Mouse (Mus musculus): ENCODE measurements around the gene Gm7347. TPM values are rescaled to one million over a fixed set of nuclear protein-coding genes. Genes with fewer than 3 reads are reported as not detected.
"Not testable (repeated sequence)": the region's sequence is repeated elsewhere in the genome, so short reads cannot be mapped to it uniquely, and the experiment has no call there.

Gene Gm7347
- polyA plus RNA-seq (2012; ENCODE audit: insufficient read depth, insufficient read length, missing spikeins) = not detected in 2 replicates

DNA sequence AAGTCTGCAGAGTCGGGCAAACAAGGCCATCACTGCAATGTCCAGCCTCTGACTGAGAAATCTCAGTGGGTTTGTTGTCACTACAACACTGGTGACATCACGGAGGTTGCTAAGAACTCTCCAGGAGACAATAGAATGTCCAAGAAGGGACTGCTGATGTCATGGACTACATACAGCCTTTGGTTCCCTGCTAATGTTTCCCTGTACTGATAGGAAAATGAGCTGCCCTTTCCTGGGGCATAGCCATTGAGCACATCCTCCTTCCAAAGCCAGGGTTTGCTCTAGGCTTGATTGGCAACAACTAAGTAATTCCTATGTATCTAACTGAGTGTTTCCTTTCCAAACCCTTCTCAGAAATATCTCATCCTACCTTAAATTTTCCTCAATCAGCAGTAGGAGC is at the start of gene Gm7347:
TSS of gene Gm7347 (minus strand) at position 101 of the 400 bp plus-strand sequence.
- not testable (repeated sequence) for H3K4me1 ChIP-seq (ENCODE audit: control insufficient read depth, insufficient read depth, low read length); H3K4me3 ChIP-seq (ENCODE audit: insufficient read depth, low read length); H3K27ac ChIP-seq (ENCODE audit: insufficient read depth, low read depth, low read length)

DNA sequence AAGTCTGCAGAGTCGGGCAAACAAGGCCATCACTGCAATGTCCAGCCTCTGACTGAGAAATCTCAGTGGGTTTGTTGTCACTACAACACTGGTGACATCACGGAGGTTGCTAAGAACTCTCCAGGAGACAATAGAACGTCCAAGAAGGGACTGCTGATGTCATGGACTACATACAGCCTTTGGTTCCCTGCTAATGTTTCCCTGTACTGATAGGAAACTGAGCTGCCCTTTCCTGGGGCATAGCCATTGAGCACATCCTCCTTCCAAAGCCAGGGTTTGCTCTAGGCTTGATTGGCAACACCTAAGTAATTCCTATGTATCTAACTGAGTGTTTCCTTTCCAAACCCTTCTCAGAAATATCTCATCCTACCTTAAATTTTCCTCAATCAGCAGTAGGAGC is 46.9 kb upstream of the Gm7347 start, which contains the start of gene 5031410I06Rik:
TSS of gene 5031410I06Rik (minus strand) at position 101 of the 400 bp plus-strand sequence.
- not testable (repeated sequence) for H3K4me3 ChIP-seq (ENCODE audit: insufficient read depth, low read length); H3K27ac ChIP-seq (ENCODE audit: insufficient read depth, low read depth, low read length); H3K4me1 ChIP-seq (ENCODE audit: control insufficient read depth, insufficient read depth, low read length)

DNA sequence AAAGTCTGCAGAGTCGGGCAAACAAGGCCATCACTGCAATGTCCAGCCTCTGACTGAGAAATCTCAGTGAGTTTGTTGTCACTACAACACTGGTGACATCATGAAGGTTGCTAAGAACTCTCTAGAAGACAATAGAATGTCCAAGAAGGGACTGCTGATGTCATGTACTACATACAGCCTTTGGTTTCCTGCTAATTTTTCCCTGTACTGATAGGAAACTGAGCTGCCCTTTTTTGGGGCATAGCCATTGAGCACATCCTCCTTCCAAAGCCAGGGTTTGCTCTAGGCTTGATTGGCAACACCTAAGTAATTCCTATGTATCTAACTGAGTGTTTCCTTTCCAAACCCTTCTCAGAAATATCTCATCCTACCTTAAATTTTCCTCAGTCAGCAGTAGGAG is 30.8 kb upstream of the Gm7347 start, which contains the start of gene Gm10471:
TSS of gene Gm10471 (minus strand) at position 101 of the 400 bp plus-strand sequence.
- H3K4me3 ChIP-seq (ENCODE audit: insufficient read depth, low read length); H3K27ac ChIP-seq (ENCODE audit: insufficient read depth, low read depth, low read length); H3K4me1 ChIP-seq (ENCODE audit: control insufficient read depth, insufficient read depth, low read length): not testable (repeated sequence)

DNA sequence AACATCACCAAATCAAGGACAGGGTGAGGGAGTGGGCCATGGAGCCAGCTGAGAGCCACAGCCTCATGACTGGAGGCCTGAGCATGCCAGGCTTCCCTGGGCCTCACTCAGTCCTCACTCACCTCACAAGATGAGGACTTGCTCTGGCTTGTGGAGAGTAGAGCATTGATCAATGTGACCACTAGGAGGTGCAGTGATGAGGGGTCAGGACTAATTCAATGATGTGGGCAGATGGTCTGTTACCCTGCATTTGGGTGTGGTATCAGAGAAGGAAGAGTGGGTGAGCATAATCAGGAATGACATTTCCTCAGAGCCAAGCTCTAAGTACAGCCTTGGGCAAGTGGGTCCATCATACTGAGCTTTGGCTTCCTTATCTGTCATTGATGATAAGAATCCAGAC is 20.6 kb upstream of the Gm7347 start:
- H3K27ac ChIP-seq (ENCODE audit: insufficient read depth, low read depth, low read length); H3K4me3 ChIP-seq (ENCODE audit: insufficient read depth, low read length); H3K4me1 ChIP-seq (ENCODE audit: control insufficient read depth, insufficient read depth, low read length): not testable (repeated sequence)

DNA sequence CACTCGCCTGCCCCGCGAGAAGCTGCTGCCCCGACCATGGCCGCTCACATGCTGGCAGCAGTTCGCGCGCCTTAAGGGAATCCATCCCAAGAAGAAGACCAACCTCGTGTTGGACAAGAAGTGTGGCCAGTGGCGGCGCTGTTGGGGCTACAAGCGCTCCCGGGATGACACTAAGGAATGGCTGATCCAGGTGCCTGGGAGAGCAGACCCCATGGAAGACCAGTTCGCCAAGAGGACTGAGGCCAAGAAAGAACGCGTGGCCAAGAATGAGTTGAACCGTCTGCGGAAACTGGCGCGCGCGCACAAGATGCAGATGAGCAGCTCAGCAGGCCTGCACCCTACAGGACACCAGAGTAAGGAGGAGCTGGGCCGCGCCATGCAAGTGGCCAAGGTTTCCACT is 12.3 kb upstream of the Gm7347 start:
- H3K27ac ChIP-seq (ENCODE audit: insufficient read depth, low read depth, low read length) = no peak overlapping the region
- TF ChIP-seq POLR2A (IDR thresholded peaks at IDR 0.05; ENCODE audit: borderline replicate concordance, low read depth, low read length) (no peak), CTCF (IDR thresholded peaks at IDR 0.05; ENCODE audit: low read depth, low read length) (no peak)
- H3K4me3 ChIP-seq (ENCODE audit: insufficient read depth, low read length) = no peak overlapping the region
- no peaks in the 10 kb centered on the region for H3K4me1 ChIP-seq (ENCODE audit: control insufficient read depth, insufficient read depth, low read length)

DNA sequence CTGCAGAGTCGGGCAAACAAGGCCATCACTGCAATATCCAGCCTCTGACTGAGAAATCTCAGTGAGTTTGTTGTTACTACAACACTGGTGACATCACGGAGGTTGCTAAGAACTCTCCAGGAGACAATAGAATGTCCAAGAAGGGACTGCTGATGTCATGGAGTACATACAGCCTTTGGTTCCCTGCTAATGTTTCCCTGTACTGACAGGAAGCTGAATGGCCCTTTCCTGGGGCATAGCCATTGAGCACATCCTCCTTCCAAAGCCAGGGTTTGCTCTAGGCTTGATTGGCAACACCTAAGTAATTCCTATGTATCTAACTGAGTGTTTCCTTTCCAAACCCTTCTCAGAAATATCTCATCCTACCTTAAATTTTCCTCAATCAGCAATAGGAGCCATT is 18.9 kb downstream of the Gm7347 start, which contains the start of gene Speer4a:
TSS of gene Speer4a (minus strand) at position 101 of the 400 bp plus-strand sequence.
- not testable (repeated sequence) for H3K27ac ChIP-seq (ENCODE audit: insufficient read depth, low read depth, low read length); H3K4me1 ChIP-seq (ENCODE audit: control insufficient read depth, insufficient read depth, low read length); H3K4me3 ChIP-seq (ENCODE audit: insufficient read depth, low read length)

DNA sequence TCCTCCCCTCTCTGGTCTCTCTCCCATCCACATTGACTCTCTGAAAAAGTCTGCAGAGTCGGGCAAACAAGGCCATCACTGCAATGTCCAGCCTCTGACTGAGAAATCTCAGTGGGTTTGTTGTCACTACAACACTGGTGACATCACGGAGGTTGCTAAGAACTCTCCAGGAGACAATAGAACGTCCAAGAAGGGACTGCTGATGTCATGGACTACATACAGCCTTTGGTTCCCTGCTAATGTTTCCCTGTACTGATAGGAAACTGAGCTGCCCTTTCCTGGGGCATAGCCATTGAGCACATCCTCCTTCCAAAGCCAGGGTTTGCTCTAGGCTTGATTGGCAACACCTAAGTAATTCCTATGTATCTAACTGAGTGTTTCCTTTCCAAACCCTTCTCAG is 35.6 kb downstream of the Gm7347 start, which contains the start of gene Gm5862:
TSS of gene Gm5862 (minus strand) at position 101 of the 400 bp plus-strand sequence.
- not testable (repeated sequence) for H3K4me1 ChIP-seq (ENCODE audit: control insufficient read depth, insufficient read depth, low read length); H3K27ac ChIP-seq (ENCODE audit: insufficient read depth, low read depth, low read length); H3K4me3 ChIP-seq (ENCODE audit: insufficient read depth, low read length)

DNA sequence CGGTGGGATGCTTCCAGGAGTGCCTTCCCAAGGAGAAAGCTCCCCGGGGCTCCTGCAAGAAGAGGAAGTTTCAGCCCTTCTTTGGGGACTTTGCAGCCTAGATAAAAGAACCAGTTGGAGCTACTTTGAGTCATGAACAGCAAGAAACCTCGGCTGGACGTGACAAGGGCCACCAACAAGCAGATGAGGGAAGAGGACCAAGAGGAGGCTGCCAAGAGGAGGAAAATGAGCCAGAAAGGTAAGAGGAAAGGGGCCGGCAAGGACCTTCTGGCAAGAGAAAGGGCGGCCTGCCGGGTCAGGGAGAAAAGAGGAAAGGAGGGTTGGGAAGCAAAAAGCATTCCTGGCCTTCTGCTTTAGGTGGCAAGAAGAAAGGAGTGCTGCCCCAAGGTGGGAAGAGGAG is 50.7 kb downstream of the Gm7347 start:
- H3K4me1 ChIP-seq (ENCODE audit: control insufficient read depth, insufficient read depth, low read length); H3K27ac ChIP-seq (ENCODE audit: insufficient read depth, low read depth, low read length); H3K4me3 ChIP-seq (ENCODE audit: insufficient read depth, low read length): not testable (repeated sequence)

DNA sequence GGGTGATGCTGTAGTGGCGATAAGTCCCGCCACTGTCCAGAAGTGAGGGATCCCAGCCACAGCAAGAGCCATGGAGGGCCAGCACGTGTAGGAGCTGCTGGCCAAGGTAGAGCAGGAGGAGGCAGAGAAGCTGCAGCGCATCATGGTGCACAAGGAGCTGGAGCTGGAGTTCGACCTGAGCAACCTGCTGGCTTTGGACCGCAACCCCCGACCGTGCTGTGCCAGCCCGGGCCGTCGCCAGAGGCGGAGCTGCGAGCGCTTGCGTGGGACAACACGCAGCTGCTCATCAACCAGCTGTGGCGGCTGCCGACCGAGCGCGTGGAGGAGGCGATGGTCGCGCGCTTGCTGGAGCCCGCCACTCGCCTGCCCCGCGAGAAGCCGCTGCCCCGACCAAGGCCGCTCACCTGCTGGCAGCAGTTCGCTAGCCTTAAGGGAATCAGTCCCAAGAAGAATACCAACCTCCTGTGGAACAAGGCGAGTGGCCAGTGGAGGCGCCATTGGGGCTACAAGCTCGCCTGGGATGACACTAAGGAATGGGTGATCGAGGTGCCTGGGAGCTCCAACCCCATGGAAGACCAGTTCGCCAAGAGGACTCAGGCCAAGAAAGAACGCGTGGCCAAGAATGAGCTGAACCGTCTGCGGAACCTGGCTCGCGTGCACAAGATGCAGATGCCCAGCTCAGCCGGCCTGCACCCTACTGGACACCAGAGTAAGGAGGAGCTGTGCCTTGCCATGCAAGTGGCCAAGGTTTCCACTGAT is 51.3 kb downstream of the Gm7347 start:
- H3K4me1 ChIP-seq (ENCODE audit: control insufficient read depth, insufficient read depth, low read length); H3K27ac ChIP-seq (ENCODE audit: insufficient read depth, low read depth, low read length); H3K4me3 ChIP-seq (ENCODE audit: insufficient read depth, low read length): not testable (repeated sequence)

DNA sequence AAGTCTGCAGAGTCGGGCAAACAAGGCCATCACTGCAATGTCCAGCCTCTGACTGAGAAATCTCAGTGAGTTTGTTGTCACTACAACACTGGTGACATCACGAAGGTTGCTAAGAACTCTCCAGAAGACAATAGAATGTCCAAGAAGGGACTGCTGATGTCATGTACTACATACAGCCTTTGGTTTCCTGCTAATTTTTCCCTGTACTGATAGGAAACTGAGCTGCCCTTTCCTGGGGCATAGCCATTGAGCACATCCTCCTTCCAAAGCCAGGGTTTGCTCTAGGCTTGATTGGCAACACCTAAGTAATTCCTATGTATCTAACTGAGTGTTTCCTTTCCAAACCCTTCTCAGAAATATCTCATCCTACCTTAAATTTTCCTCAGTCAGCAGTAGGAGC is 53.7 kb downstream of the Gm7347 start, which contains the start of gene Gm1979:
TSS of gene Gm1979 (minus strand) at position 101 of the 400 bp plus-strand sequence.
- not testable (repeated sequence) for H3K4me1 ChIP-seq (ENCODE audit: control insufficient read depth, insufficient read depth, low read length); H3K27ac ChIP-seq (ENCODE audit: insufficient read depth, low read depth, low read length); H3K4me3 ChIP-seq (ENCODE audit: insufficient read depth, low read length)

Other genes with a start within 250 kb of the Gm7347 start
- gene Gm21663, start 116.2 kb downstream of the Gm7347 start, polyA plus RNA-seq (2012; ENCODE audit: insufficient read depth, insufficient read length, missing spikeins) = not detected in 2 replicates
- gene Gm21671, start 104.2 kb downstream of the Gm7347 start, polyA plus RNA-seq (2012; ENCODE audit: insufficient read depth, insufficient read length, missing spikeins) = not detected in 2 replicates
- gene Gm21680, start 85.9 kb downstream of the Gm7347 start, polyA plus RNA-seq (2012; ENCODE audit: insufficient read depth, insufficient read length, missing spikeins) = not detected in 2 replicates
- gene Gm21698, start 69.9 kb downstream of the Gm7347 start, polyA plus RNA-seq (2012; ENCODE audit: insufficient read depth, insufficient read length, missing spikeins) = 0.44 TPM in 1 of 2 replicates, not detected in the other
- gene Gm1979, start 53.8 kb downstream of the Gm7347 start, polyA plus RNA-seq (2012; ENCODE audit: insufficient read depth, insufficient read length, missing spikeins) = not detected in 2 replicates
- gene Gm5862, start 35.7 kb downstream of the Gm7347 start, polyA plus RNA-seq (2012; ENCODE audit: insufficient read depth, insufficient read length, missing spikeins) = not detected in 2 replicates
- gene Speer4a, start 19.0 kb downstream of the Gm7347 start, polyA plus RNA-seq (2012; ENCODE audit: insufficient read depth, insufficient read length, missing spikeins) = not detected in 2 replicates
- gene Gm10471, start 30.7 kb upstream of the Gm7347 start, polyA plus RNA-seq (2012; ENCODE audit: insufficient read depth, insufficient read length, missing spikeins) = not detected in 2 replicates
- gene 5031410I06Rik, start 46.8 kb upstream of the Gm7347 start, polyA plus RNA-seq (2012; ENCODE audit: insufficient read depth, insufficient read length, missing spikeins) = not detected in 2 replicates
- not detected in 2 replicates for gene Gm10220, start 62.8 kb upstream of the Gm7347 start, polyA plus RNA-seq (2012; ENCODE audit: insufficient read depth, insufficient read length, missing spikeins)
- gene Gm7361, start 199.1 kb upstream of the Gm7347 start, polyA plus RNA-seq (2012; ENCODE audit: insufficient read depth, insufficient read length, missing spikeins) = not detected in 2 replicates